Mouse (Mus musculus) c-Kit-negative CD71-positive TER-119-positive erythroid progenitor cells, embryonic 14.5 days (primary cell): ENCODE measurements around the gene Mfap5.
"Not testable (repeated sequence)": the region's sequence is repeated elsewhere in the genome, so short reads cannot be mapped to it uniquely, and the experiment has no call there.

Experiments
- DNase-seq: peaks from one replicate; pipeline ENCODE4 v3.0.0-alpha.2; 2013; ENCODE audit warnings: low read depth, low spot score

The Mfap5 gene

DNA sequence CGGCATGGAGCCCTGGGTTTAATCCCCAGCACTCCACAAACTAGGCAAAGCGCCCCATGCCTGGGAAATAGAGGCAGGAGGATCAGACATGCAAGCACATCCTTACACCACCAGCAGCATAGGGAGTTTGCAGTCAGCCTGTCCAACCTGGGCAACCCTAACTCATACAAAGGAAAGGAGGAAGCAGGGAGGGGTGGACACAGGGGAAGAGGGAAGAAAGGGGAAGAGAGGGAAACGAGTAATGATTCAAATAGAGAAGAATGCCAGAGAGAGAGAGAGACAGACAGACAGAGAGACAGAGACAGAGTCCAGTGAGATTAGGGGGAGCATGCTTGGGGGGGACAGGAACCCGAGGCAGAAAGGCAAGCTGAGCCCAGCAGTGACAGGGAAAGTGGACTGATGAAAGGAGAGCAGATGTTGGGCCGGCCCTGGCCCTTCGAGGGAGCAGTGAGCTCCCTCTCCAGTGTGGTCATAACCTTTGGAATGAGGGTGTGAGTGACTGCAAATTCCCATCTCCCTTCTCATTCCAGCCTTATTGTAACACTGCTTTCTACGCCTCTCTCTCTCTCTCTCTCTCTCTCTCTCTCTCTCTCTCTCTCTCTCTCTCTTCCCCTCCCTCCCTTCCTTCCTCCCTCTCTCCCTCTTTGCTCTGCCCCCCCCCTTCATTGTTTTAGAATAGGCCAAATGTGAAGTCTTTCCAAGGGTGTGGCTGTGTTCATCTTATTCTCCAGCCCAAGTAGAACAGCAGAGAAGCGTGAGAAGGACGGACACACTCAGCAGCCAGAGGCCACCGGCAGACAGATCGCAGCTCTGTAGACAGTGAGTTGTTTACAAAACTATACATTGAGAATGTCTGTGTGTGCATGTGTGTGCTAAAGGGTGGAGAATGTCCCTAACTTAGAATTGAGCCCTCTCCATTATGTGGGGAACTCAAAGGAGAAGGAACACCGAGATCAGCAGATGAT is 7.6 kb downstream of the Mfap5 start:
- no peak for DNase-seq

- DNase-seq = no peak
Measured at GRCm38 (mm10) chr6:122514312-122514711, 8.7 kb downstream of the Mfap5 start.

DNA sequence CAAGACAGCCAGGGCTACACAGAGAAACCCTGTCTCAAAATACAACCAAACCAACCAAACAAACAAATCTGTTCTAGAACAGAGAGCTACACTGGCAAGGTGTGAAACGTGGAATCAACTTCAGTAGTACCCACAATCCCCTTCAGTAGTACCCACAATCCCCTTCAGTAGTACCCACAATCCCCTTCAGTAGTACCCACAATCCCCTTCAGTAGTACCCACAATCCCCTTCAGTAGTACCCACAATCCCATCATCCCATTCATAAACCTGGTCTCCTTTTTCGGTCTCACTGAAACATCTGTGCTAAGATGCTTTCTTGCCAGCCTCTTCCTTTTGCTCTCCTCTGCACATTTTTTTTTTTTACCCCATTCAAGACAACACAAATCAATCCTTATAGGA is 10.1 kb downstream of the Mfap5 start:
- DNase-seq = not testable (repeated sequence)

- DNase-seq = no peak
Measured at GRCm38 (mm10) chr6:122517668-122518067, 12.0 kb downstream of the Mfap5 start.

- DNase-seq = no peak
Measured at GRCm38 (mm10) chr6:122519384-122519783, 13.7 kb downstream of the Mfap5 start.

DNA sequence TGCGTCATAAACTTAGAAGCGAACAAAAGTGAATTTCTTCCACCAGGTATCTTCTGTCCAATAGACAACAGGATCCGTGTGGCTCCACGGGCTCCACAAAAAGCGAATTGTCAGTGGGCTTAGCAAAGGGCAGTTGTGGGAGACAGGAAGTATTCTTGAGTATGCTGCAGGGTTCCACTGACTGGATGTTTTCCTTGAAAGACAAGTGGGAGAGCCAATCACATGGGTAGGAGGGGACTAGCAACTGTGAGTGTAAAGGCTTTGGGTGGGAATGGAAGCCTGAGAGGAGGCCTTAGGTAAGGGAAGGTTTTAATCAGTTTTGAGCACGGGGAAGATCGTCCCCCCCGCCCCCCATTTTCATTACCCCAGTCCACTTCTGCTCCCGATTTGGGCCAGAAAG is 16.9 kb downstream of the Mfap5 start:
- no peak for DNase-seq

DNA sequence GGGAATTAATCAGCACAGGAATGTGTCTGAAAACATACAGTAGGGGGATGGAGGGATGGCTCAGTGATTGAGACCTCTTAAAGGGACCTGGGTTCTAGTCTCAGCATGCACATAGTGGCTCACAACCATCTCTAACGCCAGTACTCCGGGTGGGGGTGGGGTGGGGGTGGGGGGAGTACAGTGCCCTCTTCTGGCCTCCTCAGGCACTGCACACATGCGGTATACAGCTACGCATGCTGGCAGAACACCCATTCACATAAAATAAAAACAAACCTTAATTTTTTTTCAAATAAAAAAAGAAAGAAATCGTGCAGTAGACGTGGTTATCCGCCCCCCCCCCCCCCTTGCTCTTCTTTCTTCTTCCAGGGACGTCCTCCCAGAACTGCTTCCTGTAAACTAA is 17.6 kb downstream of the Mfap5 start:
- DNase-seq = no peak

DNA sequence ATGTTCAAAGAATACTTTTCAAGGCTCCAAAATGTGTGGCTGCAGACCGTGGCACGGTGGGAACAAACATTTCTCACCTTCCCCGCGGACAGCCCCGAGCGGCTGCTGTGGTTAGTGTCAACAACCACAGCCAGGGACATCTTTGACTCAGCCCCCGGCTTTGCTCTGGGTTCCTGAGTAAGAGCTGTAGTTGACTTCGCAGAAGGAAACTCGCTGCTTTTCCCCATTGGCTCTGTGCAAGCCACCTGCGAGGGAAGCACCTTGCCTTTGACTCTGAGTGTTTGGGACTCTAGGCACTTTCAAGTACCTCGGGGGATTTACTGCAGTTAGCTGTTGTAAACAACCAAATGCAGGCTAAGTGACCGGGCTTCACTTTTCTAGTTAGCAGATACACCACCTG is 22.0 kb downstream of the Mfap5 start:
- no peak for DNase-seq

DNA sequence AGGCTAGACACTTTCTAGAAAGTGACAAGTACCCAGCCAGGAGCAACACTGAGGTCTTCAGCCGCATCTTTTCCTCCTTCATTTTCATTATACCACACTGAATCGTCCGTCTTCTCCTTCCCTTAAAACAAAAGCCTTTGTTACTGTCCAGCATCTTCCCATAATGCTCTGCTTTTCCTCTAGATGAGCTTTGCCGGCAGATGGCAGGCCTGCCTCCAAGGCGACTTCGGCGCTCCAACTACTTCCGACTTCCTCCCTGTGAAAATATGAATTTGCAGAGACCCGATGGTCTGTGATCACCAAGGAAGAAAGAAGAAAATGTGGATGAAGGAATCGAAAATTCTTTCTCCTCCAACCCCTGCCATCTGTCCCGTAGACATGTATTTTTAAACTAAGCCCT is 22.5 kb downstream of the Mfap5 start:
- DNase-seq = no peak

- DNase-seq = no peak
Measured at GRCm38 (mm10) chr6:122531466-122532174, 26.0 kb downstream of the Mfap5 start.

DNA sequence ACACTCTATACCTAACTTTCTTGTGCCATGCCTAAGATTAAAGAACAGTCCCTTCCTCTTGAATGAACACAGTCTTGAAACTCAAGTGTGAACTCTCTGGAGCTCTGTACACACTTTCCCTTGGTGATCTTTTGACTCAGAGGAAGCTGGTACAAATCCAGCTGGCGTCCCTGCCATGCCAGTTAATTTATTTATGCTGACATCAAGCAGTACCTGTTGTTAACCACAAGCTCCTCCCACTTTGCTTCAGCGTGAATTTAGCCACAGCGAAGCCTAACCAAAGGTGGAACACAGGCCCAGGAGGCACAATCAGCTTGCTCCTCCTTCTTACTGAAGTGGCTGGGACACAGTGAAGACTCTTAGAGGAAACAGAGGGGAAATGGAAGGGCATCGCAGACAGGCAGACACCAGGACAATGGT is 27.2 kb downstream of the Mfap5 start:
- no peak for DNase-seq

DNA sequence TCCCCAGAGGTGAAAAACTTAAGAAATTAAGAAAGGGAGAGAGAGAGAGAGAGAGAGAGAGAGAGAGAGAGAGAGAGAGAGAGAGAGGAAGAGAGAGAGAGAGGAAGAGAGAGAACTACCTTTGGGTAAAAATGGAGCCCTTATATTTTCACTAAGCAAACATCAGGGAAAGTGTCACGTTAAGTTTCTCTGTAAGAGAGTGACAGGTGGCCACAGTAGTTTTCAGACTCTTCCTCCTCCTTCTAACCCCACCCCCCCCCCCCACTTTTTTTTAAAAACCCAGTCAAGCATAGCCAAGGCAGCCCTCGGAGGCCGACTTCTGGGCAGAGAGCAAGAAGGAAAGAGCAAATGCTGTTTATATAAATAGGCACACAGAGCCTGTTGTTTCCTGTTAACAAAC is 28.4 kb downstream of the Mfap5 start:
- DNase-seq = no peak

GRCm38 (mm10) chr6:122539564-122539963 is 33.9 kb downstream of the Mfap5 start:
- no peak for DNase-seq

GRCm38 (mm10) chr6:122542459-122542858 is 36.8 kb downstream of the Mfap5 start:
- not testable (repeated sequence) for DNase-seq

- DNase-seq = no peak
Measured at GRCm38 (mm10) chr6:122543574-122543973, 37.9 kb downstream of the Mfap5 start.

DNA sequence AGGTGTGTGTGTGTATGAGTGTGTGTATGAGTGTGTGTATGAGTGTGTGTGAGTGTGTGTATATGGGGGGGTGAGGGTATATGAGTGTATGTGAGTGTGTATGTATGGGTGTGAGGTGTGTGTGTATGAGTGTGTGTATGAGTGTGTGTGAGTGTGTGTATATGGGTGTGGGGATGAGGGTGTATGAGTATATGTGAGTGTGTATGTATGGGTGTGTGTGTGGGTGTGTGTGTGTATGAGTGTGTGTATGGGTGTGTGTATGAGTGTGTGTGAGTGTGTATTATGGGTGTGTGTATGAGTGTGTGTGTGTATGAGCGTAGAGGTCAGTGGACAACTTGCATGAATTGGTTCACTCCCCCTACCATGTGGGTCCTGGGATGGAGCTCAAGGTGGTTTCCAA is 39.0 kb downstream of the Mfap5 start:
- no peak for DNase-seq

- DNase-seq = no peak
Measured at GRCm38 (mm10) chr6:122545289-122545882, 39.7 kb downstream of the Mfap5 start.

DNA sequence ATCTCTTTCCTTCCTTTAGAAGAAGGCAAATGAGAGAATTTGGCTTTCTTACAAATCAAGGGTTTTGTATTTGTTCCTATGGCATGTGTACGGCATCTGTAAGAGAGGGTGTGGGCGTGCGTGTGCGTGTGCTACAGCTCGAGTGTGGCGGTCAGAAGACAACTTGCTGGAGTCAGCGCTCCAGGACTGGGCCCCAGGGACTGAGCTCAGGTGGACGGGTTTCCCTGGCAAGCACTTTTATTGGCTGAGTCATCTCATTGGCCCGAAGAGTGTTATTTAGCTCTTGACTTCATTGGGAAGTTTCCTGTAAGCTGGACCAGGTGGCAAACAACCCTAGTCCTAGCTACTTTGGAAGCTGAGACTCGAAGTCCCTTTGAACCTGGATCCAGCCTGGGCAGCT is 40.3 kb downstream of the Mfap5 start:
- no peak for DNase-seq

GRCm38 (mm10) chr6:122553606-122554005 is 48.0 kb downstream of the Mfap5 start, which contains the start of gene Aicda:
TSS of gene Aicda (plus strand) at chr6:122553801.
- no peak for DNase-seq

GRCm38 (mm10) chr6:122554102-122554501 is 48.5 kb downstream of the Mfap5 start:
- no peak for DNase-seq

GRCm38 (mm10) chr6:122555266-122555665 is 49.6 kb downstream of the Mfap5 start:
- no peak for DNase-seq

- DNase-seq = no peak
Measured at GRCm38 (mm10) chr6:122556959-122557561, 51.4 kb downstream of the Mfap5 start.
